Mouse (Mus musculus): ENCODE measurements at regions not wholly inside any gene's neighbourhood (a gene's known extent, or its start where the extent isn't known, plus 50 kb on each side); places are given as distances from the start of the nearest gene placed in this dataset.

DNA sequence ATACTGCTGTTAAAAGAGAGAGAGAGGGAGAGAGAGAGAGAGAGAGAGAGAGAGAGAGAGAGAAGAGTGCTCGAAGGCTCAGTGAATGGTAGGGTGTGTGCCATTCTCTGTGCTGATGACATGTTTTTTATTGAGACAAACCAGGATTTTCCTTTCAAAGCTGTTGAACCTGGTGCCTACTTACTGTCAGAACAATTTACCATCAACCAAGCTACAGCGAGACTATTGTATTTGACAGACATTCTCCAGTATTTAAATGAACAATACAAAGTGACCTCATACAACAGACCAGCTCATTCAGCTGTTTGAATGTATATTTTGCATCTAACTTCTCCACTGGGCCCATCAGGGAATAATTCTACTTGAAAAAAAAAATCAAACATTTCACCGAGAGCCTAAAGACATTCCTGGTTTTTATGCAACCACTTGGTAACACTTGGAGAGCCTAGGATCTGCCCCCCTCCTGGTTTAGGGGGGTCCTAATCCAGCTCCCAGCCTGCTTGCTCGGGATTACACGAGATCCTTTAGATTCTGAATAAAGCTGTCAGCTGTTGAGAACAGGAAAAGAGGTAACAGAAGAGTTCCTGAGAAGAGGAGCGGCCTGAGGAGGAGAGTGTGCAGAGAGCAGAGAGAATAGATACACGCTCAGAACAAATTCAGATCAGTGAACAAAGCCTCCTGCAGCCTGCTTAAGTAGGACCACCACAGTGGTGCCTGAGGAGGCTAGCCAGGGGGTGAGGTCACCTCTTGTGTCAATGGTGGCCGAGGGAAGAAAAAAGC lies 117.3 kb downstream of the Anapc10 start:
- H3K9ac ChIP-seq (ENCODE audit: low read depth, low read length) = no peak overlapping the region
- 55% methylated on average over 8 of the region's 8 CpGs for WGBS
- H3K27ac ChIP-seq (ENCODE audit: low read depth, low read length) = no peak overlapping the region
- no peak for ATAC-seq
- no peaks in the 10 kb centered on the region for H3K27me3 ChIP-seq (replicated peaks; ENCODE audit: control insufficient read depth, insufficient read depth, low read length)
- H3K9me3 ChIP-seq (ENCODE audit: control insufficient read depth) = no peaks in the 10 kb centered on the region
- no peaks in the 10 kb centered on the region for H3K36me3 ChIP-seq (ENCODE audit: control insufficient read depth, insufficient read depth)
- TF ChIP-seq CTCF (IDR thresholded peaks at IDR 0.05; ENCODE audit: low read depth) = no peak
- H3K4me3 ChIP-seq (ENCODE audit: low read depth, low read length) = no peak overlapping the region
- H3K4me2 ChIP-seq (replicated peaks; ENCODE audit: low read depth) = no peak overlapping the region
- no peaks in the 10 kb centered on the region for H3K4me1 ChIP-seq (replicated peaks; ENCODE audit: control insufficient read depth, insufficient read depth, low read length)

DNA sequence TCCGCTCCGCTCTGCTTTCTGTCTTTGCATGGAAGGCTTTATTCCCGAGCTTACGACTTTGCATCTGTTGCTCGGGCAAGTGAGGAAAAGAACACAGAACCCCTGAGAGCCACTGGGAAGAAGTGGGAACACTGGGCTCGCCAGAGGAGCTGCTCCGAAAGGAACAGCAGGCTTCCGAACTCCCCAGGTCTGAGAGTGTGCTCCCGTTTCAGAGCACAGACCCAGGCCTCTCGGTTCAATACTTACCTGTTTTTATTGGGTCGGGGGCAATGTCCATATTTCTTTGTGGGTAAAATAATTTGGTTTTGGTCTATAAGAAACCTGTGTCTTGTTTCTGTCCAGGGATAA lies 117.9 kb downstream of the Anapc10 start:
- no peaks in the 10 kb centered on the region for H3K27me3 ChIP-seq (replicated peaks; ENCODE audit: control insufficient read depth, insufficient read depth, low read length)
- 53% methylated on average over 11 of the region's 11 CpGs for WGBS
- TF ChIP-seq CTCF (IDR thresholded peaks at IDR 0.05; ENCODE audit: low read depth) = no peak
- no peaks in the 10 kb centered on the region for H3K36me3 ChIP-seq (ENCODE audit: control insufficient read depth, insufficient read depth)
- no peak overlapping the region for H3K4me3 ChIP-seq (ENCODE audit: low read depth, low read length)
- H3K9me3 ChIP-seq (ENCODE audit: control insufficient read depth) = no peaks in the 10 kb centered on the region
- no peak overlapping the region for H3K4me2 ChIP-seq (replicated peaks; ENCODE audit: low read depth)
- no peaks in the 10 kb centered on the region for H3K4me1 ChIP-seq (replicated peaks; ENCODE audit: control insufficient read depth, insufficient read depth, low read length)
- H3K27ac ChIP-seq (ENCODE audit: low read depth, low read length) = no peak overlapping the region
- H3K9ac ChIP-seq (ENCODE audit: low read depth, low read length) = no peak overlapping the region
- no peak for ATAC-seq

DNA sequence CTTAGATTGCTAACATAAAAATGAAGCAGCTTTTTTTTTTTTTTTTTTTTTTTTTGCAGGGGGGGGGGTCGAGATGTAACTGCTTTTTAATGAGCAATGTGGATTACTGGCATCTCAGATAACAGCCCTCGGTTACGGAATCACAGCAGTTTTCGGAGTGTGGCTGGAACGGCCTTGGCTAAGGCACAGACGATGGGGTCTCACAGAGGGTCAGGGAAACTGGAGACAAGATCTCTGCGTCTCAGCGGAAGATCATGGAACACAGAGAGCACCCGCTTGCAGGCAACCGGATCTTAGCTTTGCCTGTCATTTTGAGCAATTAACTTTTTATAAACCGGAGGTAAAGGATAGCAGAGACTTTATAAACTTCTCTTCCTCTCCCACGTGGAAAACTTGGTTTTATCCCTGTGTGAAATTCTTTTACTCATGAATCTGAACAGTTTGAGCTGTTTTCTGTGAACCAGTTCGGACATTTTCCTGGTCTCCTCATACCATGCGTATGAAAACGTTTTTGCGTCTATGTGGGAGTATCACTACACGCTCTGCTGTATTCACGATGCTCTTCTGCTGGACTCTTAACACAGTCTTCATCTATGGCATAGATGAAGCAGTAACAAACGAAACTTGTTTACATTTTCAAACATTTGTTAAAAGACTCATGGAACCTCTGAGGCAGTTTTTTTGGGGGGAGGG lies 118.5 kb downstream of the Anapc10 start:
- H3K9me3 ChIP-seq (ENCODE audit: control insufficient read depth) = no peaks in the 10 kb centered on the region
- H3K4me1 ChIP-seq (replicated peaks; ENCODE audit: control insufficient read depth, insufficient read depth, low read length) = no peaks in the 10 kb centered on the region
- H3K9ac ChIP-seq (ENCODE audit: low read depth, low read length) = no peak overlapping the region
- no peaks in the 10 kb centered on the region for H3K36me3 ChIP-seq (ENCODE audit: control insufficient read depth, insufficient read depth)
- no peak overlapping the region for H3K4me3 ChIP-seq (ENCODE audit: low read depth, low read length)
- H3K27ac ChIP-seq (ENCODE audit: low read depth, low read length) = no peak overlapping the region
- whole genome bisulfite sequencing = 50% methylated on average over 19 of the region's 19 CpGs
- H3K27me3 ChIP-seq (replicated peaks; ENCODE audit: control insufficient read depth, insufficient read depth, low read length) = no peaks in the 10 kb centered on the region
- ATAC-seq = no peak
- no peak for TF ChIP-seq CTCF (IDR thresholded peaks at IDR 0.05; ENCODE audit: low read depth)
- H3K4me2 ChIP-seq (replicated peaks; ENCODE audit: low read depth) = peak overlapping the region; percentile 32; the same call in 1 of the 2 replicates

GRCm38 (mm10) chr8:79838961-79839360 lies 127.3 kb downstream of the Anapc10 start:
- WGBS = 82% methylated on average over 1 of the region's 1 CpGs
- no peak overlapping the region for H3K4me3 ChIP-seq (ENCODE audit: low read depth, low read length)
- TF ChIP-seq CTCF (IDR thresholded peaks at IDR 0.05; ENCODE audit: low read depth) = no peak

DNA sequence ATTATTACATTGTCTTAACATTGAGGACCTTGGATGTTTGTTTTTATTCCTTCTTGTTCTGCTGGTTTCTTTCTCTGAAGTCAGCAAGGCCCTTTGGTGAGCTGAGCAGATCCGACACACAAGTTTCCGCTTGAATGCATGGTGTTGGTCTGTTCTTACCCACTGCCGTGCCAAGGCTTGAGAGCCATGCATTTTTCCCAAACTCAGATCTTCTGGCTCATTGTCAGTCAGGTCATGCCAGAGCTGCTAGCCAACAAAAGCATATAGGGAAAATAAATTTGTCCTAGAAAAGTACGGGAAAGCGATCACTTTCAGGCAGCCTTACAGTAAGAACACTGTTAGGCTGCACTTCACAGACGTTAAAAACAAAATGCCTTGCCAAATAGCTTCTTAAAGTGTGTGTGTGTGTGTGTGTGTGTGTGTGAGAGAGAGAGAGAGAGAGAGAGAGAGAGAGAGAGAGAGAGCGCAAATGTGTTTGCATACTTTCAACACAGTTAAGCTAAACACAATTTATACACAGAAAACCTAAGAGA lies 138.4 kb downstream of the Anapc10 start:
- no peaks in the 10 kb centered on the region for H3K27me3 ChIP-seq (replicated peaks; ENCODE audit: control insufficient read depth, insufficient read depth, low read length)
- H3K36me3 ChIP-seq (ENCODE audit: control insufficient read depth, insufficient read depth) = no peaks in the 10 kb centered on the region
- H3K9me3 ChIP-seq (ENCODE audit: control insufficient read depth) = no peaks in the 10 kb centered on the region
- no peak overlapping the region for H3K4me3 ChIP-seq (ENCODE audit: low read depth, low read length)
- 71% methylated on average over 7 of the region's 7 CpGs for WGBS
- H3K4me1 ChIP-seq (replicated peaks; ENCODE audit: control insufficient read depth, insufficient read depth, low read length) = no peaks in the 10 kb centered on the region
- H3K4me2 ChIP-seq (replicated peaks; ENCODE audit: low read depth) = no peak overlapping the region
- no peak for ATAC-seq
- H3K9ac ChIP-seq (ENCODE audit: low read depth, low read length) = no peak overlapping the region
- no peak for TF ChIP-seq CTCF (IDR thresholded peaks at IDR 0.05; ENCODE audit: low read depth)
- no peak overlapping the region for H3K27ac ChIP-seq (ENCODE audit: low read depth, low read length)

More at GRCm38 (mm10) chr8:79838961-79839360, 127.3 kb downstream of the Anapc10 start:
- no peak overlapping the region for H3K27ac ChIP-seq (ENCODE audit: low read depth, low read length)
- H3K27me3 ChIP-seq (replicated peaks; ENCODE audit: control insufficient read depth, insufficient read depth, low read length) = no peaks in the 10 kb centered on the region
- no peak overlapping the region for H3K4me2 ChIP-seq (replicated peaks; ENCODE audit: low read depth)
- H3K9me3 ChIP-seq (ENCODE audit: control insufficient read depth) = no peaks in the 10 kb centered on the region
- no peak for ATAC-seq
- no peak overlapping the region for H3K9ac ChIP-seq (ENCODE audit: low read depth, low read length)
- no peaks in the 10 kb centered on the region for H3K4me1 ChIP-seq (replicated peaks; ENCODE audit: control insufficient read depth, insufficient read depth, low read length)
- no peaks in the 10 kb centered on the region for H3K36me3 ChIP-seq (ENCODE audit: control insufficient read depth, insufficient read depth)

DNA sequence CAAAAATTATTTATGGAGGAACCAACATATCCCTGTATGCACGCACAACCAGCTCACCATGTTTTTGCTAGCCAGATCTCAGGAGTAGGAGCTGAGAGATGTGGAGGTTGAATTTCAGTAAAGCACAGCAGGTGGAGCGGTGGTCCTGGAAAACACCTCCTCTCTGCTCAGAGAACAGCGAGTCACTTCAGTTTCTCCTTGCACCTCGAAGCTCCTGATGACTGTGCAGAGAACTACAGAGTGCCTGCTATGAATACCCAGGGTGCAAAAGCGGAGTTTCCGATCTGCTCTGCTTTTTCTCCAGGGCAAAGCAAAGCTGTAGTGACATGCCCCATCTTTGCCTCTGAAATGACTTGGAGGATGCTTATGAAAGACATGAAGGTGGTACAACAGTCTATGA lies 138.9 kb downstream of the Anapc10 start:
- Histone ChIP-seq H3K27ac (ENCODE audit: low read depth, low read length) (no peak overlapping the region), H3K9ac (ENCODE audit: low read depth, low read length) (no peak overlapping the region), H3K36me3 (ENCODE audit: control insufficient read depth, insufficient read depth) (no peaks in the 10 kb centered on the region), H3K4me2 (replicated peaks; ENCODE audit: low read depth) (no peak overlapping the region), H3K4me1 (replicated peaks; ENCODE audit: control insufficient read depth, insufficient read depth, low read length) (no peaks in the 10 kb centered on the region), H3K9me3 (ENCODE audit: control insufficient read depth) (no peaks in the 10 kb centered on the region), H3K27me3 (replicated peaks; ENCODE audit: control insufficient read depth, insufficient read depth, low read length) (no peaks in the 10 kb centered on the region), H3K4me3 (ENCODE audit: low read depth, low read length) (no peak overlapping the region)
- WGBS = 68% methylated on average over 6 of the region's 6 CpGs
- no peak for ATAC-seq
- TF ChIP-seq CTCF (IDR thresholded peaks at IDR 0.05; ENCODE audit: low read depth) = no peak
